Mouse (Mus musculus) limb, embryonic 14.5 days (tissue): ENCODE measurements around the gene Jam3. TPM values are rescaled to one million over a fixed set of nuclear protein-coding genes. Genes with fewer than 3 reads are reported as not detected.

ENCODE experiments used
- ATAC-seq: fragments of 200-750 bp; cut with Nextera tagmentation; 2 replicates; pipeline ENCODE4 v1.8.0; 2017; ENCODE audit warnings: low read depth, moderate number of reproducible peaks, moderate TSS enrichment; ENCODE audit not compliant: low FRiP score
- DNase-seq: peaks from one replicate; pipeline ENCODE4 v3.0.0-alpha.2; 2015; ENCODE audit warnings: low spot score
- H3K27ac ChIP-seq: fragments of 300-500 bp; sonication (generic); replicated peaks from 2 replicates; pipeline ENCODE4 v1.5.1; 2014; ENCODE audit warnings: low read depth, mild to moderate bottlenecking, low read length, moderate library complexity, mixed read lengths
- H3K27me3 ChIP-seq: fragments of 300-500 bp; sonication (generic); 2 replicates; pipeline ENCODE4 v1.6.1; 2014; ENCODE audit warnings: low read length, mixed read lengths; ENCODE audit not compliant: control insufficient read depth, insufficient read depth
- H3K36me3 ChIP-seq: fragments of 300-500 bp; sonication (generic); 2 replicates; pipeline ENCODE4 v1.6.1; 2014; ENCODE audit warnings: mild to moderate bottlenecking, low read length, moderate library complexity, mixed read lengths; ENCODE audit not compliant: control insufficient read depth, insufficient read depth
- H3K4me1 ChIP-seq: fragments of 300-500 bp; sonication (generic); 2 replicates; pipeline ENCODE4 v1.6.1; 2014; ENCODE audit warnings: antibody characterized with exemption, low read length, mixed read lengths; ENCODE audit not compliant: control insufficient read depth, insufficient read depth
- H3K4me2 ChIP-seq: fragments of 300-500 bp; sonication (generic); replicated peaks from 2 replicates; pipeline ENCODE4 v1.6.1; 2014; ENCODE audit warnings: low read depth, mild to moderate bottlenecking, low read length, moderate library complexity; ENCODE audit not compliant: severe bottlenecking
- H3K4me3 ChIP-seq: fragments of 300-500 bp; sonication (generic); replicated peaks from 2 replicates; pipeline ENCODE4 v1.5.1; 2014; ENCODE audit warnings: low read length
- H3K9ac ChIP-seq: fragments of 300-500 bp; sonication (generic); 2 replicates; pipeline ENCODE4 v1.6.1; 2014; ENCODE audit warnings: mild to moderate bottlenecking, low read depth, low read length, moderate library complexity; ENCODE audit not compliant: severe bottlenecking
- H3K9me3 ChIP-seq: fragments of 300-500 bp; sonication (generic); 2 replicates; pipeline ENCODE4 v1.6.1; 2016; ENCODE audit warnings: low read length; ENCODE audit not compliant: control insufficient read depth
- POLR2A ChIP-seq: fragments of 200-500 bp; IDR thresholded peaks from 2 replicates; pipeline ENCODE4 v1.8.0; 2012; ENCODE audit warnings: inconsistent platforms, mild to moderate bottlenecking, moderate library complexity, borderline replicate concordance; ENCODE audit not compliant: insufficient read depth, insufficient read length; ENCODE audit errors: extremely low read depth
- WGBS: fragments of 180-500 bp; shearing (Covaris S2); extraction: QIAGEN DNeasy Blood & Tissue Kit; methylation state at CpG from one replicate; pipeline ENCODE4 v1.1.7; 2014; 5-methylcytosine and 5-hydroxymethylcytosine counted together
- polyA plus RNA-seq, 2 experiments: library from polyadenylated mRNA; depleted of rRNA in 1 of 2; stranded (reverse) in 1 of 2; unstranded in 1 of 2; fragments of >200 nt; fragmentation: Nextera tagmentation in 1 of 2; extraction: Ambion mirVana in 1 of 2; gene quantifications; 2 replicates each; pipeline versions ENCODE4 v1.2.1 to v1.2.3; 2012 to 2014

Jam3 gene
- polyA plus RNA-seq, 2 experiments = 100 to 110 TPM

DNA sequence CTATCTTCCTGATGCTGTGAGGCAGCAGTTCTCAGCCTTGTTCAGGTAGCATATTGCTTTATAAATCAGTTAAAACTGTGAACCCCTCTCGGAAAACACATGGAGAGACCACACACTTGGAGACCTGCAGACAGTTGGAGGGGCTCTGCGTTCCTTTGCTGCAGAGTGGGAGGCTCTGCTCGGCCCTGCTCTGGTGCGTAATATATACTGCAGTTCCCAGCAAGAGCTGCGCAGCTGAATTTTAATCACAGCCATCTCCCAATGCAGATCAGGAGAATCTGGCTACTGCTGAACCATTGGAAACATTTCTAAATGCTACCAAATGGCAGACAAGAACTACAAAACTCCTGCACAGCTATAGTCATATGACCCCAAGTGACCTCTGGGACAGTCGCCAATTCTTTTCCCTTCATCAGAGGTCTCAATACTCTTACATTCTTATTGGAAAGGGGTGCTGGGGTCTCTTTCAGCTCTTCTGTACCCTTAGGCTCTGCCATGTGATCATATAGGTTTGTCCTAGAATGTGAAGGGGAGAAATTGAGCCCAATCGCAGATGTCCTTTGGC is 33.5 kb upstream of the Jam3 start:
- Histone ChIP-seq H3K4me1 (peaks cover 23% of the 10 kb centered on the region), H3K9me3 (no peaks in the 10 kb centered on the region), H3K9ac (no peak overlapping the region), H3K27ac (no peak overlapping the region), H3K27me3 (no peaks in the 10 kb centered on the region), H3K4me2 (no peak overlapping the region), H3K36me3 (no peaks in the 10 kb centered on the region), H3K4me3 (no peak overlapping the region)
- TF ChIP-seq POLR2A = no peak
- WGBS = 76% methylated on average over 7 of the region's 7 CpGs
- DNase-seq (no peak), ATAC-seq (no peak)

DNA sequence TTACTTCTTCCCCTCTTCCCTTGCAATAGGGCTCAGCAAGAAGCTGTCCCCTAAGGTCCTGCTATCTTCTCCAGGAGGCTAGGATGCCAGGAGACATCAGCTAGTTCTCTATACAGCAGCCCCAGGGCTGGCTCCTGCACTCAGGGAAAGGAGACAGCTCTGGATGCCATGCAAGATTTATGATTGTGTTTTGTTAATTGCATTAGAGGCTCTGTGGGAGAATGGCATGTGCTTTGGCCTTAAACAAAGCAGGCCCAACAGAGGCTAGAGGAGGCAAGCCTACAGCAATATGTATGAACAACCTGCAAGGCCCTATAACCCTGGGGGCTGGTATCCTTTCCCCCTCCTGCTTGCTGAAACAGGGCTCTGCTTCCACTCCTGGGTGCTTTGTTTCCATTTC is 30.6 kb upstream of the Jam3 start:
- Histone ChIP-seq H3K9ac (no peak overlapping the region), H3K4me1 (peaks cover 5% of the 10 kb centered on the region), H3K4me3 (no peak overlapping the region), H3K9me3 (no peaks in the 10 kb centered on the region), H3K36me3 (no peaks in the 10 kb centered on the region), H3K27ac (no peak overlapping the region), H3K27me3 (no peaks in the 10 kb centered on the region), H3K4me2 (no peak overlapping the region)
- TF ChIP-seq POLR2A = no peak
- DNase-seq (no peak), ATAC-seq (no peak)

DNA sequence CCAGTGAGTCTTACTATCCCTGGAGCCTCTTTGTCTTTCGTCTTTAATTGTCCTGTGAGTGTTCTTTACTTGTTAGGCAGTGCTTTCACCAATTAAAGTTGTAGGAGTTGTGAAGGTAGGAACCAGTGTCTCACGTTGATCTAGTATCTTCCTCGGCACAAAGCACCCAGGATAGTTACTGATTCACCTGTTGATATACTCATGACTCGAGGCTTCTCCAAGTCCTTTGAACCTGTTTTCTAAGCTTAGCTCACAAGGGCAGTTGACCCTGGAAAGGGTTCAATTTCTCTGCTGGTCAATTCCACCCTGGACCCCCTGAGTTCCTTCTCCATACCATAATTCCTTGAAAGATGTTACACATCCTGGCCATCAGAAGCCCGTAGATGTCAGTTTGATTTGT is 26.9 kb upstream of the Jam3 start:
- Histone ChIP-seq H3K27ac (no peak overlapping the region), H3K9ac (no peak overlapping the region), H3K9me3 (no peaks in the 10 kb centered on the region), H3K4me2 (no peak overlapping the region), H3K4me1 (no peaks in the 10 kb centered on the region), H3K27me3 (no peaks in the 10 kb centered on the region), H3K36me3 (no peaks in the 10 kb centered on the region), H3K4me3 (no peak overlapping the region)
- ATAC-seq (no peak), DNase-seq (no peak)
- no peak for TF ChIP-seq POLR2A
- 82% methylated on average over 5 of the region's 5 CpGs for WGBS

DNA sequence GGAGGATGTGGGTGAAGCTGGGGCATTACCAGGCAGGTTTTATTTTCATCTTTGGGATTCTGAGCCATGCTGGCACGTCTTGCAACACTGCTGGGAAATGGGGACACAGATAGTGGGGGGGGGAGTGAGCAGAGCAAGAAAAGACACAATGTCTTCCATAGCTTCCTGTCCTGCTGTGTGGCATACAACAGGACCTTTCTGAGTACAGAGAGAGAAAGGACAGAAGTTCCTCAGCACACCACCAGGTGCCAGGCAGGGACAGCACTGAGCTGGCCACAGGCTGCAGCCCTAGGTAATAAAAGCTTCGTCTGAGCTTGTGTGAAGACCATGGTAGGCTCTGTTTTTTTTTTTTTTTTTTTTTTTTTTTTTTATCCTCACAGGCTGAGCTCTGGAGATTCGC is 25.3 kb upstream of the Jam3 start:
- Histone ChIP-seq H3K9ac (no peak overlapping the region), H3K4me2 (no peak overlapping the region), H3K27me3 (no peaks in the 10 kb centered on the region), H3K4me3 (no peak overlapping the region), H3K4me1 (no peaks in the 10 kb centered on the region), H3K27ac (no peak overlapping the region), H3K36me3 (no peaks in the 10 kb centered on the region), H3K9me3 (no peaks in the 10 kb centered on the region)
- DNase-seq (no peak), ATAC-seq (no peak; the same call in 1 of the 2 replicates)
- no peak for TF ChIP-seq POLR2A
- WGBS = 62% methylated on average over 3 of the region's 3 CpGs

DNA sequence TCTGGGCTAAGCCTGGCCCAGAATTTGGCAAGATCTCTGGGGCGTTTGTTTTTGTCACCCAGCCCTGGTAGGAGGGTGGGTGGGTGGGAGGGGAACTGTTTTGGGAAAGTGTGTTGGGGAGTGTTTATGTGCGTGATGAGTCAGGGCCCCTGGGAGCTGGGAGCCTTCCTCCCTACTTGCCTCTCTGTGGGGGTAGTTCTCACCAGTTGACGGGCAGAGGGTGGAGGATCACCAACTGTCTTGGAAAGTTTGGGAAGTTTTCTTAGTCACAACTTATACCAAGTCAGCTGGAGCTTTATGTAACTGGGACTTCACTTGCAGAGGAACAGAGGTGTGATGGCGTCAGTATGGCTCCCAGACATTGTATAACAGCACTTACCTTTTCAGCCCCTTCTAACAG is 23.7 kb upstream of the Jam3 start:
- Histone ChIP-seq H3K4me1 (no peaks in the 10 kb centered on the region), H3K9ac (no peak overlapping the region), H3K4me3 (no peak overlapping the region), H3K9me3 (no peaks in the 10 kb centered on the region), H3K36me3 (no peaks in the 10 kb centered on the region), H3K27ac (no peak overlapping the region), H3K4me2 (no peak overlapping the region), H3K27me3 (no peaks in the 10 kb centered on the region)
- no peak for TF ChIP-seq POLR2A
- no peak for DNase-seq
- ATAC-seq = no peak
- WGBS = 45% methylated on average over 4 of the region's 4 CpGs

DNA sequence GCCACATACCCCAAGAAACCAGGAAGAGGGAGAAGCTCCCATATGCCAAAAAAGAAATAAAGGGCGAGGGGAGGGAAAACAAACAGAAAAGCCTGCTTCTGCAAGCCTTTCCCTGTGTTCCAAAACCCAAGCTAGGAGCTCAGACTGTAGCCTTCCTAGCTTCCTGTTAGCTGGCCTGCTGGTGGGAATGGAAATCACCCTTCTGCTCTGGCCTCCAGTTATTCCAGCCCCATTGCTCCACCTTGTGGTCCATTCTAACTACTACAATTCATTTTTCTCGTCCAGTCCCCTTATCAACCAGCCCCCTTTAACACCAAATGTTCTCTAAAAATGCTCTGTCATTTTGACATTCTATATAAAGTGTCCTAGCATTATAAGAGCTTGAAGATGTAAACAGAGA is 20.9 kb upstream of the Jam3 start:
- H3K36me3 ChIP-seq = no peaks in the 10 kb centered on the region
- no peak overlapping the region for H3K4me2 ChIP-seq
- no peak overlapping the region for H3K4me3 ChIP-seq
- DNase-seq (peak; percentile 87), ATAC-seq (peak; percentile 58)
- TF ChIP-seq POLR2A = no peak
- H3K9me3 ChIP-seq = no peaks in the 10 kb centered on the region
- no peak overlapping the region for H3K9ac ChIP-seq
- H3K27ac ChIP-seq = no peak overlapping the region
- no peaks in the 10 kb centered on the region for H3K4me1 ChIP-seq
- WGBS = 4% methylated on average over 2 of the region's 2 CpGs
- H3K27me3 ChIP-seq = no peaks in the 10 kb centered on the region
